Mouse (Mus musculus) Patski (cell line): ENCODE measurements at regions not wholly inside any gene's neighbourhood (a gene's known extent, or its start where the extent isn't known, plus 50 kb on each side); places are given as distances from the start of the nearest gene placed in this dataset.
A peak's percentile ranks its signal among the peaks of the same experiment; 100 is the strongest.

Source experiments
- ATAC-seq: fragments of 100-300 bp; one replicate; pipeline ENCODE4 v1.8.0; 2021
- CTCF ChIA-PET: fragments of 350-600 bp; sonication (Branson Sonifier 250); formaldehyde crosslinking; loops from one replicate; lab custom pipeline; 2022; ENCODE audit warnings: inconsistent platforms; lab: Charles Lee
- POLR2A ChIA-PET: fragments of 350-600 bp; sonication (Branson Sonifier 250); formaldehyde crosslinking; loops from one replicate; lab custom pipeline; 2022; ENCODE audit warnings: antibody characterized with exemption, inconsistent platforms; lab: Charles Lee
- DNase-seq: peaks from one replicate; pipeline ENCODE4 v3.0.0-alpha.2; 2011; ENCODE audit warnings: low read depth, low spot score
- H3K27me3 ChIP-seq: fragments of 371-371 bp; one replicate; pipeline ENCODE4 v1.5.1; 2021
- CTCF ChIP-seq: fragments of 100-300 bp; IDR thresholded peaks from one replicate; pipeline ENCODE4 v1.5.1; 2021
- in situ Hi-C: fragments of 300-500 bp; cut with MboI; formaldehyde crosslinking; loops from 3 replicates; pipeline ENCODE4 v1.11.1; 2018; ENCODE audit warnings: low pct_unique_long_range_greater_than_20kb, mixed read lengths

- in situ Hi-C loops, result no loop called here
- TF ChIP-seq CTCF, result no peak
- no peak for DNase-seq
- H3K27me3 ChIP-seq, result no peaks in the 10 kb centered on the region
- ATAC-seq, result no peak
- POLR2A ChIA-PET, result no interaction called here
- CTCF ChIA-PET, result no interaction called here
Observed at GRCm38 (mm10) chr17:79414006-79414405, 59.1 kb upstream of the Cdc42ep3 start.

GRCm38 (mm10) chr17:79417953-79418352 is 63.1 kb upstream of the Cdc42ep3 start:
- DNase-seq (no peak), ATAC-seq (no peak)
- no peaks in the 10 kb centered on the region for H3K27me3 ChIP-seq
- ChIA-PET CTCF (no interaction called here), POLR2A (interaction anchor here (0.7 kb wide), 1 partner anchor 20 kb away, joined by 3 read pairs; no protein-coding TSS in a partner anchor)
- no peak for TF ChIP-seq CTCF
- in situ Hi-C loops, result no loop called here

- no peak for TF ChIP-seq CTCF
- POLR2A ChIA-PET, result interaction anchor here (1.2 kb wide), 1 partner anchor 131 kb away, joined by 3 read pairs; no protein-coding TSS in a partner anchor
- H3K27me3 ChIP-seq, result no peaks in the 10 kb centered on the region
- in situ Hi-C loops, result no loop called here
- ATAC-seq, result peak; percentile 78
- CTCF ChIA-PET, result interaction anchor here (1.1 kb wide), 1 partner anchor 42 kb away, joined by 3 read pairs; no protein-coding TSS in a partner anchor
- peak; percentile 20 for DNase-seq
Observed at GRCm38 (mm10) chr17:79421618-79422017, 66.7 kb upstream of the Cdc42ep3 start.

GRCm38 (mm10) chr17:79439182-79439581 is 84.3 kb upstream of the Cdc42ep3 start:
- in situ Hi-C loops, result no loop called here
- H3K27me3 ChIP-seq, result no peaks in the 10 kb centered on the region
- DNase-seq, result no peak
- no peak for ATAC-seq
- ChIA-PET CTCF (no interaction called here), POLR2A (no interaction called here)
- no peak for TF ChIP-seq CTCF

GRCm38 (mm10) chr17:79442507-79443115 is 87.7 kb upstream of the Cdc42ep3 start:
- ATAC-seq, result peak; percentile 79
- no peaks in the 10 kb centered on the region for H3K27me3 ChIP-seq
- POLR2A ChIA-PET, result no interaction called here
- TF ChIP-seq CTCF, result no peak
- CTCF ChIA-PET, result interaction anchor here (0.9 to 1.0 kb wide), 2 partner anchors 8 to 19 kb away, joined by 3 read pairs; no protein-coding TSS in a partner anchor
- DNase-seq, result peak; percentile 89
- in situ Hi-C loops, result no loop called here

GRCm38 (mm10) chr17:79447170-79447569 is 92.3 kb upstream of the Cdc42ep3 start:
- TF ChIP-seq CTCF, result no peak
- DNase-seq, result no peak
- H3K27me3 ChIP-seq, result no peaks in the 10 kb centered on the region
- ChIA-PET POLR2A (no interaction called here), CTCF (no interaction called here)
- in situ Hi-C loops, result no loop called here
- ATAC-seq, result no peak

- ATAC-seq, result no peak
- POLR2A ChIA-PET, result interaction anchor here (0.6 to 0.7 kb wide), 2 partner anchors 60 to 96 kb away, joined by 6 to 7 read pairs; no protein-coding TSS in a partner anchor
- peak; percentile 6 for TF ChIP-seq CTCF
- H3K27me3 ChIP-seq, result no peaks in the 10 kb centered on the region
- CTCF ChIA-PET, result interaction anchor here (1.5 to 1.6 kb wide), 2 partner anchors 9 to 112 kb away, joined by 3 read pairs; no protein-coding TSS in a partner anchor
- DNase-seq, result no peak
- in situ Hi-C loops, result no loop called here
Observed at GRCm38 (mm10) chr17:79451141-79451860, 96.4 kb upstream of the Cdc42ep3 start.

GRCm38 (mm10) chr17:79453825-79454224 is 98.9 kb upstream of the Cdc42ep3 start:
- no peak for DNase-seq
- in situ Hi-C loops, result no loop called here
- H3K27me3 ChIP-seq, result no peaks in the 10 kb centered on the region
- CTCF ChIA-PET, result no interaction called here
- POLR2A ChIA-PET, result interaction anchor here (0.6 kb wide), 1 partner anchor 17 kb away, joined by 4 read pairs; no protein-coding TSS in a partner anchor
- no peak for TF ChIP-seq CTCF
- no peak for ATAC-seq

- no peak for TF ChIP-seq CTCF
- ATAC-seq (peak; percentile 74), DNase-seq (peak; percentile 35)
- H3K27me3 ChIP-seq, result no peaks in the 10 kb centered on the region
- CTCF ChIA-PET, result no interaction called here
- in situ Hi-C loops, result no loop called here
- POLR2A ChIA-PET, result interaction anchor here (0.6 kb wide), 1 partner anchor 16 kb away, joined by 4 read pairs; no protein-coding TSS in a partner anchor
Observed at GRCm38 (mm10) chr17:79454526-79454925, 99.6 kb upstream of the Cdc42ep3 start.

- TF ChIP-seq CTCF, result no peak
- ATAC-seq, result no peak
Observed at GRCm38 (mm10) chr17:79455229-79455628, 100.3 kb upstream of the Cdc42ep3 start.

GRCm38 (mm10) chr17:79457636-79458035 is 102.7 kb upstream of the Cdc42ep3 start:
- no peak for ATAC-seq
- CTCF ChIA-PET, result no interaction called here

More at GRCm38 (mm10) chr17:79455229-79455628, 100.3 kb upstream of the Cdc42ep3 start:
- no peak for DNase-seq
- in situ Hi-C loops, result no loop called here
- POLR2A ChIA-PET, result no interaction called here
- CTCF ChIA-PET, result no interaction called here
- H3K27me3 ChIP-seq, result no peaks in the 10 kb centered on the region

More at GRCm38 (mm10) chr17:79457636-79458035, 102.7 kb upstream of the Cdc42ep3 start:
- in situ Hi-C loops, result no loop called here
- no peak for DNase-seq
- POLR2A ChIA-PET, result no interaction called here
- no peak for TF ChIP-seq CTCF
- H3K27me3 ChIP-seq, result no peaks in the 10 kb centered on the region
